Mouse (Mus musculus): ENCODE data around the gene App. TPM values are rescaled to one million over a fixed set of nuclear protein-coding genes. Genes with fewer than 3 reads are reported as not detected.

App gene
- polyA plus RNA-seq (2014; fragmentation: Illumina TruSeq; extraction: RNeasy Lipid Tissue Mini Kit (QIAGEN cat#74804)), result 624 TPM

DNA sequence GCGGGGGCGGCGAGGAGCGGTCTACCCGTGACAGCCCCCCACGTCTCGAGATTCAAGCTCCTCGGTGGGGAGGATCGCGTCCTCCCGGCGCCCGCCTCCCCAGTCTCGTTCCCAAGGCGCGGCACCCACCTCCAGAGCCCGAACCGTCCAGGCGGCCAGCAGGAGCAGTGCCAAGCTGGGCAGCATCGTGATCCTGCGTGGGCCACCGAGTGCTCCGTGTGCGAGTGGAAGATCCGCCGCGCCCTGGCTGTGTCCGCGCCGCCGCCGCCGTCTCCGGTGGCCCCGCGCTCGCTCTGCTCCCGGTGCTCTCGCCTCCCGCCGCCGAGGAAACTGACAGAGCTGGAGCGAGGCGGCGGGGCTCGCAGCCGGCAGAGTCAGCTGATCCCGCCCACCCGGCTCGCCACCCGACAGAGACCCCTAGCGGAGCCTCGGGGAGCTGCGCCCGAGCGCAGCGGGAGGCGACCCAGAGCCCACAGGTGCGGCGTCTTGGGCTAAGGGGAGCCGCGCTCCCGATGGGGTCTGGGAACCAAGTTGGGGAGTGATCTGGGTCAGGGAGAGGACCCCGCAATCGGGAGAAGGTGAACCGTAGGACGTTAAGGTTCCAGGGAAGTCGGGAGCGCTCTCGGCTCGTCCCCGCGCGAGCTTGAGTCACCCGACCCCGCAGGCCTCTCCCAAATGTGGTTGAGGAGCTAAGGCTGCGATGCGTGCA, at the start of gene App:
Gene App, minus strand, starts transcription at position 394 of the 709 bp plus-strand sequence.

Data from ovary, adult 10 weeks (tissue).